Mouse (Mus musculus) intestine, postnatal 0 days (tissue): ENCODE measurements around the gene Crnkl1. TPM values are rescaled to one million over a fixed set of nuclear protein-coding genes. Genes with fewer than 3 reads are reported as not detected.

Experiments used
- ATAC-seq: fragments of 200-750 bp; cut with Nextera tagmentation; 2 replicates; pipeline ENCODE4 v1.8.0; 2017; ENCODE audit warnings: mild to moderate bottlenecking, moderate TSS enrichment, moderate library complexity
- H3K27ac ChIP-seq: fragments of 300-500 bp; sonication (generic); 2 replicates; pipeline ENCODE4 v1.5.1; 2014; ENCODE audit warnings: mild to moderate bottlenecking, low read depth, low read length, moderate library complexity
- H3K27me3 ChIP-seq: fragments of 300-500 bp; sonication (generic); replicated peaks from 2 replicates; pipeline ENCODE4 v1.6.1; 2014; ENCODE audit warnings: low read length, mixed read lengths; ENCODE audit not compliant: control insufficient read depth, insufficient read depth
- H3K36me3 ChIP-seq: fragments of 300-500 bp; sonication (generic); 2 replicates; pipeline ENCODE4 v1.6.1; 2014; ENCODE audit warnings: mild to moderate bottlenecking, moderate library complexity; ENCODE audit not compliant: control insufficient read depth, insufficient read depth
- H3K4me1 ChIP-seq: fragments of 300-500 bp; sonication (generic); replicated peaks from 2 replicates; pipeline ENCODE4 v1.6.1; 2014; ENCODE audit warnings: antibody characterized with exemption, low read length, mixed read lengths; ENCODE audit not compliant: control insufficient read depth, insufficient read depth
- H3K4me2 ChIP-seq: fragments of 300-500 bp; sonication (generic); replicated peaks from 2 replicates; pipeline ENCODE4 v1.6.1; 2014; ENCODE audit warnings: low read depth, mild to moderate bottlenecking, moderate library complexity
- H3K4me3 ChIP-seq: fragments of 300-500 bp; sonication (generic); 2 replicates; pipeline ENCODE4 v1.5.1; 2014; ENCODE audit warnings: low read depth, low read length
- H3K9ac ChIP-seq: fragments of 300-500 bp; sonication (generic); 2 replicates; pipeline ENCODE4 v1.6.1; 2014; ENCODE audit warnings: mild to moderate bottlenecking, low read depth, low read length
- H3K9me3 ChIP-seq: fragments of 300-500 bp; sonication (generic); 2 replicates; pipeline ENCODE4 v1.6.1; 2016; ENCODE audit warnings: mixed run types; ENCODE audit not compliant: control insufficient read depth
- CTCF ChIP-seq: sonication (generic); IDR thresholded peaks from 2 replicates; pipeline ENCODE4 v1.5.1; 2016; ENCODE audit warnings: low read depth, mild to moderate bottlenecking, control low read depth, antibody characterized with exemption, moderate library complexity
- WGBS: fragments of 180-500 bp; shearing (Covaris S2); extraction: QIAGEN DNeasy Blood & Tissue Kit; methylation state at CpG from one replicate; pipeline ENCODE4 v1.1.7; 2014; 5-methylcytosine and 5-hydroxymethylcytosine counted together
- polyA plus RNA-seq: library from polyadenylated mRNA; unstranded; fragments of >200 nt; fragmentation: Nextera tagmentation; extraction: Ambion mirVana; gene quantifications from 2 replicates; pipeline ENCODE4 v1.2.1, GENCODE M21; 2015

Crnkl1 gene
- 12.6 and 14.3 TPM in 2 replicates for polyA plus RNA-seq

GRCm38 (mm10) chr2:145934339-145935231 lies at the start of gene Crnkl1, which contains the start of gene Cfap61:
TSS of gene Crnkl1 (minus strand) at chr2:145935014.
TSS of gene Cfap61 (plus strand) at chr2:145934784.
- TF ChIP-seq CTCF, result no peak
- no peaks in the 10 kb centered on the region for H3K9me3 ChIP-seq
- H3K9ac ChIP-seq, result peak within 1 kb of the TSS; percentile 77
- H3K4me3 ChIP-seq, result peak within 1 kb of the TSS; percentile 81
- no peaks in the 10 kb centered on the region for H3K27me3 ChIP-seq
- peak; percentile 99 for ATAC-seq
- peaks cover 20% of the 10 kb centered on the region for H3K36me3 ChIP-seq
- peak within 1 kb of the TSS; percentile 51; the same call in 1 of the 2 replicates for H3K27ac ChIP-seq
- H3K4me1 ChIP-seq, result 0 out of 2 replicates have a peak, but pooled peaks cover 5% of the 10 kb centered on the region
- peak within 1 kb of the TSS; percentile 79 for H3K4me2 ChIP-seq
- WGBS, result under 1% methylated on average over 61 of the region's 61 CpGs

GRCm38 (mm10) chr2:145982317-145983045 lies 47.7 kb upstream of the Crnkl1 start:
- H3K4me1 ChIP-seq, result no peaks in the 10 kb centered on the region
- H3K4me2 ChIP-seq, result no peak overlapping the region
- no peak for TF ChIP-seq CTCF
- H3K4me3 ChIP-seq, result no peak overlapping the region
- no peaks in the 10 kb centered on the region for H3K9me3 ChIP-seq
- H3K27ac ChIP-seq, result no peak overlapping the region
- H3K36me3 ChIP-seq, result no peaks in the 10 kb centered on the region
- 78% methylated on average over 9 of the region's 9 CpGs for WGBS
- H3K9ac ChIP-seq, result no peak overlapping the region
- H3K27me3 ChIP-seq, result no peaks in the 10 kb centered on the region
- no peak for ATAC-seq

GRCm38 (mm10) chr2:145981699-145982112 lies 46.9 kb upstream of the Crnkl1 start:
- no peak overlapping the region for H3K4me2 ChIP-seq
- no peak overlapping the region for H3K4me3 ChIP-seq
- ATAC-seq, result no peak
- no peak for TF ChIP-seq CTCF
- no peaks in the 10 kb centered on the region for H3K9me3 ChIP-seq
- H3K27ac ChIP-seq, result no peak overlapping the region
- no peak overlapping the region for H3K9ac ChIP-seq
- WGBS, result 54% methylated on average over 6 of the region's 6 CpGs
- no peaks in the 10 kb centered on the region for H3K4me1 ChIP-seq
- no peaks in the 10 kb centered on the region for H3K27me3 ChIP-seq
- no peaks in the 10 kb centered on the region for H3K36me3 ChIP-seq

GRCm38 (mm10) chr2:145980881-145981280 lies 46.1 kb upstream of the Crnkl1 start:
- no peak overlapping the region for H3K4me3 ChIP-seq

GRCm38 (mm10) chr2:145979616-145980015 lies 44.8 kb upstream of the Crnkl1 start:
- 76% methylated on average over 4 of the region's 4 CpGs for WGBS
- H3K27me3 ChIP-seq, result no peaks in the 10 kb centered on the region
- H3K36me3 ChIP-seq, result no peaks in the 10 kb centered on the region
- TF ChIP-seq CTCF, result no peak
- no peak overlapping the region for H3K27ac ChIP-seq
- H3K4me3 ChIP-seq, result no peak overlapping the region
- no peak overlapping the region for H3K4me2 ChIP-seq
- H3K4me1 ChIP-seq, result no peaks in the 10 kb centered on the region
- ATAC-seq, result no peak
- no peaks in the 10 kb centered on the region for H3K9me3 ChIP-seq
- no peak overlapping the region for H3K9ac ChIP-seq

More at GRCm38 (mm10) chr2:145980881-145981280, 46.1 kb upstream of the Crnkl1 start:
- no peak for ATAC-seq
- Histone ChIP-seq H3K4me2 (no peak overlapping the region), H3K27ac (no peak overlapping the region), H3K9ac (no peak overlapping the region), H3K4me1 (no peaks in the 10 kb centered on the region), H3K27me3 (no peaks in the 10 kb centered on the region), H3K9me3 (no peaks in the 10 kb centered on the region), H3K36me3 (no peaks in the 10 kb centered on the region)
- WGBS, result 79% methylated on average over 9 of the region's 9 CpGs
- TF ChIP-seq CTCF, result no peak

- H3K36me3 ChIP-seq, result no peaks in the 10 kb centered on the region
- TF ChIP-seq CTCF, result no peak
- no peaks in the 10 kb centered on the region for H3K4me1 ChIP-seq
- no peak overlapping the region for H3K9ac ChIP-seq
- no peak overlapping the region for H3K27ac ChIP-seq
- no peak overlapping the region for H3K4me3 ChIP-seq
- ATAC-seq, result no peak
- H3K4me2 ChIP-seq, result no peak overlapping the region
- no peaks in the 10 kb centered on the region for H3K9me3 ChIP-seq
- WGBS, result 77% methylated on average over 4 of the region's 4 CpGs
- H3K27me3 ChIP-seq, result no peaks in the 10 kb centered on the region
These were observed 37.8 kb upstream of the Crnkl1 start for GRCm38 (mm10) chr2:145972571-145972970.
